Mouse (Mus musculus) heart, embryonic 13.5 days (tissue): ENCODE data around the gene Gm9857. TPM values are rescaled to one million over a fixed set of nuclear protein-coding genes. Genes with fewer than 3 reads are reported as not detected.
A peak's percentile ranks its signal among the peaks of the same experiment; 100 is the strongest.

Experiments
- ATAC-seq: fragments of 200-750 bp; cut with Nextera tagmentation; 2 replicates; pipeline ENCODE4 v1.8.0; 2017; ENCODE audit warnings: moderate TSS enrichment; ENCODE audit not compliant: insufficient number of reproducible peaks, low FRiP score, low TSS enrichment; ENCODE audit errors: extremely low read depth
- H3K27ac ChIP-seq: fragments of 300-500 bp; sonication (generic); replicated peaks from 2 replicates; pipeline ENCODE4 v1.5.1; 2015; ENCODE audit warnings: moderate library complexity, mild to moderate bottlenecking, inconsistent platforms
- H3K27me3 ChIP-seq: fragments of 300-500 bp; sonication (generic); replicated peaks from 2 replicates; pipeline ENCODE4 v1.6.1; 2015; ENCODE audit warnings: mild to moderate bottlenecking, inconsistent platforms
- H3K36me3 ChIP-seq: fragments of 300-500 bp; sonication (generic); 2 replicates; pipeline ENCODE4 v1.6.1; 2015; ENCODE audit warnings: mild to moderate bottlenecking, inconsistent platforms
- H3K4me1 ChIP-seq: fragments of 300-500 bp; sonication (generic); 2 replicates; pipeline ENCODE4 v1.6.1; 2015; ENCODE audit warnings: inconsistent platforms
- H3K4me2 ChIP-seq: fragments of 300-500 bp; sonication (generic); 2 replicates; pipeline ENCODE4 v1.6.1; 2015; ENCODE audit warnings: inconsistent platforms, mild to moderate bottlenecking, moderate library complexity
- H3K4me3 ChIP-seq: fragments of 300-500 bp; sonication (generic); 2 replicates; pipeline ENCODE4 v1.5.1; 2015; ENCODE audit warnings: moderate library complexity, mild to moderate bottlenecking, inconsistent platforms
- H3K9ac ChIP-seq: fragments of 300-500 bp; sonication (generic); 2 replicates; pipeline ENCODE4 v1.6.1; 2015; ENCODE audit warnings: inconsistent platforms, mild to moderate bottlenecking, moderate library complexity
- H3K9me3 ChIP-seq: fragments of 300-500 bp; sonication (generic); 2 replicates; pipeline ENCODE4 v1.6.1; 2016; ENCODE audit warnings: inconsistent platforms
- WGBS: fragments of 180-500 bp; shearing (Covaris S2); methylation state at CpG from one replicate; pipeline ENCODE4 v1.1.7; 2015; ENCODE audit warnings: mixed read lengths; 5-methylcytosine and 5-hydroxymethylcytosine counted together
- polyA plus RNA-seq: library from polyadenylated mRNA; unstranded; fragments of >200 nt; fragmentation: Nextera tagmentation; extraction: Ambion mirVana; gene quantifications from 2 replicates; pipeline ENCODE4 v1.2.1, GENCODE M21; 2015

Gene Gm9857
- polyA plus RNA-seq, 1 experiment from 2014 or later, result not detected

GRCm38 (mm10) chr3:108963776-108964175 lies 23.5 kb upstream of the Gm9857 start:
- whole genome bisulfite sequencing, result 72% methylated on average over 3 of the region's 3 CpGs
- Histone ChIP-seq H3K9me3 (no peaks in the 10 kb centered on the region), H3K27ac (no peak overlapping the region), H3K4me1 (peaks cover 5% of the 10 kb centered on the region), H3K36me3 (no peaks in the 10 kb centered on the region), H3K9ac (no peak overlapping the region), H3K4me3 (no peak overlapping the region), H3K27me3 (no peaks in the 10 kb centered on the region), H3K4me2 (no peak overlapping the region)
- ATAC-seq, result no peak

- no peak overlapping the region for H3K4me3 ChIP-seq
- no peak overlapping the region for H3K4me2 ChIP-seq
- H3K4me1 ChIP-seq, result peaks cover 5% of the 10 kb centered on the region
- H3K9me3 ChIP-seq, result no peaks in the 10 kb centered on the region
- H3K9ac ChIP-seq, result no peak overlapping the region
- H3K27ac ChIP-seq, result no peak overlapping the region
- WGBS, result 61% methylated on average over 3 of the region's 3 CpGs
- H3K36me3 ChIP-seq, result no peaks in the 10 kb centered on the region
- no peak for ATAC-seq
- H3K27me3 ChIP-seq, result no peaks in the 10 kb centered on the region
Measured at GRCm38 (mm10) chr3:108963278-108963677, 23.0 kb upstream of the Gm9857 start.

GRCm38 (mm10) chr3:108961655-108962054 lies 21.4 kb upstream of the Gm9857 start:
- H3K4me2 ChIP-seq, result peak overlapping the region; percentile 46
- WGBS, result 41% methylated on average over 6 of the region's 6 CpGs
- no peak for ATAC-seq
- H3K9ac ChIP-seq, result no peak overlapping the region
- no peaks in the 10 kb centered on the region for H3K36me3 ChIP-seq
- H3K4me1 ChIP-seq, result peaks cover 5% of the 10 kb centered on the region
- 0 out of 2 replicates have a peak overlapping the region, but pooled peaks have one; percentile 20 for H3K4me3 ChIP-seq
- H3K27ac ChIP-seq, result no peak overlapping the region
- no peaks in the 10 kb centered on the region for H3K27me3 ChIP-seq
- H3K9me3 ChIP-seq, result no peaks in the 10 kb centered on the region

GRCm38 (mm10) chr3:108961226-108961625 lies 21.0 kb upstream of the Gm9857 start:
- 42% methylated on average over 7 of the region's 7 CpGs for WGBS
- no peak overlapping the region for H3K9ac ChIP-seq
- no peaks in the 10 kb centered on the region for H3K36me3 ChIP-seq
- peak overlapping the region; percentile 46 for H3K4me2 ChIP-seq
- no peaks in the 10 kb centered on the region for H3K27me3 ChIP-seq
- 0 out of 2 replicates have a peak overlapping the region, but pooled peaks have one; percentile 20 for H3K4me3 ChIP-seq
- peaks cover 5% of the 10 kb centered on the region for H3K4me1 ChIP-seq
- no peaks in the 10 kb centered on the region for H3K9me3 ChIP-seq
- no peak for ATAC-seq
- H3K27ac ChIP-seq, result no peak overlapping the region

- Histone ChIP-seq H3K4me3 (no peak overlapping the region), H3K27ac (no peak overlapping the region), H3K36me3 (no peaks in the 10 kb centered on the region), H3K9ac (no peak overlapping the region), H3K9me3 (no peaks in the 10 kb centered on the region), H3K27me3 (no peaks in the 10 kb centered on the region), H3K4me2 (no peak overlapping the region), H3K4me1 (peaks cover 5% of the 10 kb centered on the region)
- ATAC-seq, result no peak
- 69% methylated on average over 13 of the region's 13 CpGs for WGBS
Measured at GRCm38 (mm10) chr3:108959680-108960295, 19.5 kb upstream of the Gm9857 start.

- no peak overlapping the region for H3K27ac ChIP-seq
- no peak overlapping the region for H3K4me3 ChIP-seq
- no peaks in the 10 kb centered on the region for H3K9me3 ChIP-seq
- H3K9ac ChIP-seq, result no peak overlapping the region
- H3K4me1 ChIP-seq, result peaks cover 8% of the 10 kb centered on the region
- no peak for ATAC-seq
- H3K36me3 ChIP-seq, result no peaks in the 10 kb centered on the region
- H3K4me2 ChIP-seq, result no peak overlapping the region
- H3K27me3 ChIP-seq, result no peaks in the 10 kb centered on the region
Measured at GRCm38 (mm10) chr3:108957976-108958375, 17.7 kb upstream of the Gm9857 start.

GRCm38 (mm10) chr3:108940996-108941395 lies 751 bp upstream of the Gm9857 start:
- no peaks in the 10 kb centered on the region for H3K9me3 ChIP-seq
- no peak overlapping the region for H3K9ac ChIP-seq
- H3K4me2 ChIP-seq, result no peak overlapping the region
- H3K27me3 ChIP-seq, result peaks cover 10% of the 10 kb centered on the region
- no peak overlapping the region for H3K4me3 ChIP-seq
- 82% methylated on average over 10 of the region's 10 CpGs for WGBS
- H3K36me3 ChIP-seq, result no peaks in the 10 kb centered on the region
- ATAC-seq, result no peak
- peaks cover 3% of the 10 kb centered on the region; the same call in 1 of the 2 replicates for H3K4me1 ChIP-seq
- no peak overlapping the region for H3K27ac ChIP-seq

GRCm38 (mm10) chr3:108939573-108939972 lies 672 bp downstream of the Gm9857 start, which contains the start of gene Henmt1:
Gene Henmt1 (plus strand): TSS chr3:108939873.
- WGBS, result 71% methylated on average over 5 of the region's 5 CpGs
- peak within 1 kb of the TSS; percentile 33; the same call in 1 of the 2 replicates for H3K9ac ChIP-seq
- no peak for ATAC-seq
- H3K4me3 ChIP-seq, result peak within 1 kb of the TSS; percentile 45
- H3K4me2 ChIP-seq, result peak within 1 kb of the TSS; percentile 70
- H3K27me3 ChIP-seq, result peaks cover 10% of the 10 kb centered on the region
- no peaks in the 10 kb centered on the region for H3K9me3 ChIP-seq
- H3K27ac ChIP-seq, result no peak within 1 kb of the TSS
- H3K4me1 ChIP-seq, result peaks cover 3% of the 10 kb centered on the region; the same call in 1 of the 2 replicates
- no peaks in the 10 kb centered on the region for H3K36me3 ChIP-seq

- ATAC-seq, result no peak
- H3K27ac ChIP-seq, result no peak overlapping the region
- H3K36me3 ChIP-seq, result no peaks in the 10 kb centered on the region
- H3K4me2 ChIP-seq, result no peak overlapping the region
- H3K4me3 ChIP-seq, result no peak overlapping the region
- peaks cover 10% of the 10 kb centered on the region for H3K27me3 ChIP-seq
- 86% methylated on average over 5 of the region's 5 CpGs for WGBS
- no peak overlapping the region for H3K9ac ChIP-seq
- peaks cover 3% of the 10 kb centered on the region; the same call in 1 of the 2 replicates for H3K4me1 ChIP-seq
- H3K9me3 ChIP-seq, result no peaks in the 10 kb centered on the region
Measured at GRCm38 (mm10) chr3:108938691-108939090, 1.6 kb downstream of the Gm9857 start.

- H3K27ac ChIP-seq, result no peak overlapping the region
- no peak overlapping the region for H3K4me3 ChIP-seq
- H3K9ac ChIP-seq, result no peak overlapping the region
- no peaks in the 10 kb centered on the region for H3K9me3 ChIP-seq
- H3K4me2 ChIP-seq, result no peak overlapping the region
- no peaks in the 10 kb centered on the region for H3K27me3 ChIP-seq
- H3K36me3 ChIP-seq, result no peaks in the 10 kb centered on the region
- WGBS, result 84% methylated on average over 6 of the region's 6 CpGs
- no peak for ATAC-seq
- H3K4me1 ChIP-seq, result no peaks in the 10 kb centered on the region
Measured at GRCm38 (mm10) chr3:108933557-108933956, 6.7 kb downstream of the Gm9857 start.

GRCm38 (mm10) chr3:108926308-108926707 lies 13.9 kb downstream of the Gm9857 start:
- 63% methylated on average over 1 of the region's 1 CpGs for WGBS
- no peak overlapping the region for H3K4me2 ChIP-seq
- ATAC-seq, result no peak
- H3K27ac ChIP-seq, result no peak overlapping the region
- H3K9ac ChIP-seq, result no peak overlapping the region
- H3K9me3 ChIP-seq, result no peaks in the 10 kb centered on the region
- no peaks in the 10 kb centered on the region for H3K4me1 ChIP-seq
- no peaks in the 10 kb centered on the region for H3K36me3 ChIP-seq
- no peaks in the 10 kb centered on the region for H3K27me3 ChIP-seq
- no peak overlapping the region for H3K4me3 ChIP-seq

- WGBS, result 81% methylated on average over 4 of the region's 4 CpGs
- no peaks in the 10 kb centered on the region for H3K9me3 ChIP-seq
- no peak overlapping the region for H3K27ac ChIP-seq
- H3K27me3 ChIP-seq, result no peaks in the 10 kb centered on the region
- no peak overlapping the region for H3K4me3 ChIP-seq
- no peak for ATAC-seq
- no peak overlapping the region for H3K9ac ChIP-seq
- H3K4me1 ChIP-seq, result no peaks in the 10 kb centered on the region
- H3K4me2 ChIP-seq, result no peak overlapping the region
- no peaks in the 10 kb centered on the region for H3K36me3 ChIP-seq
Measured at GRCm38 (mm10) chr3:108925677-108926076, 14.6 kb downstream of the Gm9857 start.
